Mouse (Mus musculus): ENCODE measurements around the gene Rarb. TPM values are rescaled to one million over a fixed set of nuclear protein-coding genes. Genes with fewer than 3 reads are reported as not detected.

The Rarb gene
- total and polyA plus RNA-seq, 2 experiments from 2014 or later = 4.4 to 16.7 TPM

GRCm38 (mm10) chr14:16728175-16728838, 90.6 kb downstream of the Rarb start:
- 97% methylated on average over 2 of the region's 2 CpGs for WGBS
- DNase-seq (ENCODE audit: low spot score) (no peak), ATAC-seq (ENCODE audit: low FRiP score) (0 out of 2 replicates have a peak, but pooled peaks have one; percentile 38)
- Histone ChIP-seq H3K4me3 (ENCODE audit: low read depth, low read length) (no peak overlapping the region), H3K27ac (ENCODE audit: low read depth, low read length) (no peak overlapping the region), H3K9me3 (ENCODE audit: low read length) (no peaks in the 10 kb centered on the region), H3K36me3 (ENCODE audit: insufficient read depth, low read length) (no peaks in the 10 kb centered on the region), H3K4me1 (ENCODE audit: insufficient read depth, low read length) (0 out of 2 replicates have a peak, but pooled peaks cover 3% of the 10 kb centered on the region), H3K9ac (replicated peaks; ENCODE audit: low read length, poor library complexity, severe bottlenecking) (no peak overlapping the region), H3K4me2 (ENCODE audit: low read depth, low read length, poor library complexity, severe bottlenecking) (no peak overlapping the region), H3K27me3 (ENCODE audit: insufficient read depth, low read length) (no peaks in the 10 kb centered on the region)
- TF ChIP-seq CTCF (IDR thresholded peaks at IDR 0.05) = no peak

GRCm38 (mm10) chr14:16723991-16724390, 95.0 kb downstream of the Rarb start:
- H3K4me2 ChIP-seq (ENCODE audit: low read depth, low read length, poor library complexity, severe bottlenecking) = no peak overlapping the region
- DNase-seq (ENCODE audit: low spot score) (no peak), ATAC-seq (ENCODE audit: low FRiP score) (no peak)
- H3K36me3 ChIP-seq (ENCODE audit: insufficient read depth, low read length) = no peaks in the 10 kb centered on the region
- H3K4me3 ChIP-seq (ENCODE audit: low read depth, low read length) = no peak overlapping the region
- H3K27me3 ChIP-seq (ENCODE audit: insufficient read depth, low read length) = no peaks in the 10 kb centered on the region
- TF ChIP-seq CTCF (IDR thresholded peaks at IDR 0.05) = no peak
- no peaks in the 10 kb centered on the region for H3K9me3 ChIP-seq (ENCODE audit: low read length)
- no peak overlapping the region for H3K27ac ChIP-seq (ENCODE audit: low read depth, low read length)
- H3K4me1 ChIP-seq (ENCODE audit: insufficient read depth, low read length) = no peaks in the 10 kb centered on the region
- WGBS = 93% methylated on average over 15 of the region's 15 CpGs
- no peak overlapping the region for H3K9ac ChIP-seq (replicated peaks; ENCODE audit: low read length, poor library complexity, severe bottlenecking)

GRCm38 (mm10) chr14:16717821-16718220, 101.1 kb downstream of the Rarb start:
- no peak for ATAC-seq (ENCODE audit: low FRiP score)
- no peak overlapping the region for H3K4me3 ChIP-seq (ENCODE audit: low read depth, low read length)
- H3K27me3 ChIP-seq (ENCODE audit: insufficient read depth, low read length) = no peaks in the 10 kb centered on the region
- no peak for TF ChIP-seq CTCF (IDR thresholded peaks at IDR 0.05)
- H3K4me2 ChIP-seq (ENCODE audit: low read depth, low read length, poor library complexity, severe bottlenecking) = no peak overlapping the region
- WGBS = 84% methylated on average over 3 of the region's 3 CpGs
- DNase-seq (ENCODE audit: low spot score) = no peak
- no peaks in the 10 kb centered on the region for H3K36me3 ChIP-seq (ENCODE audit: insufficient read depth, low read length)
- H3K27ac ChIP-seq (ENCODE audit: low read depth, low read length) = no peak overlapping the region
- no peak overlapping the region for H3K9ac ChIP-seq (replicated peaks; ENCODE audit: low read length, poor library complexity, severe bottlenecking)
- H3K9me3 ChIP-seq (ENCODE audit: low read length) = no peaks in the 10 kb centered on the region
- H3K4me1 ChIP-seq (ENCODE audit: insufficient read depth, low read length) = peaks cover 3% of the 10 kb centered on the region; the same call in 1 of the 2 replicates

GRCm38 (mm10) chr14:16714344-16714955, 104.5 kb downstream of the Rarb start:
- no peaks in the 10 kb centered on the region for H3K27me3 ChIP-seq (ENCODE audit: insufficient read depth, low read length)
- no peaks in the 10 kb centered on the region for H3K9me3 ChIP-seq (ENCODE audit: low read length)
- no peak overlapping the region for H3K9ac ChIP-seq (replicated peaks; ENCODE audit: low read length, poor library complexity, severe bottlenecking)
- no peak for TF ChIP-seq CTCF (IDR thresholded peaks at IDR 0.05)
- H3K4me3 ChIP-seq (ENCODE audit: low read depth, low read length) = no peak overlapping the region
- H3K27ac ChIP-seq (ENCODE audit: low read depth, low read length) = no peak overlapping the region
- H3K36me3 ChIP-seq (ENCODE audit: insufficient read depth, low read length) = no peaks in the 10 kb centered on the region
- DNase-seq (ENCODE audit: low spot score) (no peak), ATAC-seq (ENCODE audit: low FRiP score) (no peak)
- H3K4me1 ChIP-seq (ENCODE audit: insufficient read depth, low read length) = peaks cover 3% of the 10 kb centered on the region; the same call in 1 of the 2 replicates
- no peak overlapping the region for H3K4me2 ChIP-seq (ENCODE audit: low read depth, low read length, poor library complexity, severe bottlenecking)
- WGBS = 52% methylated on average over 9 of the region's 9 CpGs

GRCm38 (mm10) chr14:16713773-16714172, 105.2 kb downstream of the Rarb start:
- no peaks in the 10 kb centered on the region for H3K27me3 ChIP-seq (ENCODE audit: insufficient read depth, low read length)
- no peak for TF ChIP-seq CTCF (IDR thresholded peaks at IDR 0.05)
- no peak overlapping the region for H3K4me2 ChIP-seq (ENCODE audit: low read depth, low read length, poor library complexity, severe bottlenecking)
- H3K27ac ChIP-seq (ENCODE audit: low read depth, low read length) = no peak overlapping the region
- H3K4me3 ChIP-seq (ENCODE audit: low read depth, low read length) = no peak overlapping the region
- no peak overlapping the region for H3K9ac ChIP-seq (replicated peaks; ENCODE audit: low read length, poor library complexity, severe bottlenecking)
- no peaks in the 10 kb centered on the region for H3K9me3 ChIP-seq (ENCODE audit: low read length)
- peaks cover 3% of the 10 kb centered on the region; the same call in 1 of the 2 replicates for H3K4me1 ChIP-seq (ENCODE audit: insufficient read depth, low read length)
- no peak for DNase-seq (ENCODE audit: low spot score)
- ATAC-seq (ENCODE audit: low FRiP score) = peak; percentile 35; the same call in 1 of the 2 replicates
- WGBS = 48% methylated on average over 2 of the region's 2 CpGs
- no peaks in the 10 kb centered on the region for H3K36me3 ChIP-seq (ENCODE audit: insufficient read depth, low read length)

- no peaks in the 10 kb centered on the region for H3K27me3 ChIP-seq (ENCODE audit: insufficient read depth, low read length)
- no peak for ATAC-seq (ENCODE audit: low FRiP score)
- H3K36me3 ChIP-seq (ENCODE audit: insufficient read depth, low read length) = no peaks in the 10 kb centered on the region
- H3K4me3 ChIP-seq (ENCODE audit: low read depth, low read length) = no peak overlapping the region
- no peak for TF ChIP-seq CTCF (IDR thresholded peaks at IDR 0.05)
- 74% methylated on average over 4 of the region's 4 CpGs for WGBS
- no peak for DNase-seq (ENCODE audit: low spot score)
- H3K27ac ChIP-seq (ENCODE audit: low read depth, low read length) = no peak overlapping the region
- H3K4me2 ChIP-seq (ENCODE audit: low read depth, low read length, poor library complexity, severe bottlenecking) = no peak overlapping the region
- no peak overlapping the region for H3K9ac ChIP-seq (replicated peaks; ENCODE audit: low read length, poor library complexity, severe bottlenecking)
- no peaks in the 10 kb centered on the region for H3K9me3 ChIP-seq (ENCODE audit: low read length)
- no peaks in the 10 kb centered on the region for H3K4me1 ChIP-seq (ENCODE audit: insufficient read depth, low read length)
These were observed 119.7 kb downstream of the Rarb start for GRCm38 (mm10) chr14:16699228-16699627.

Measured in midbrain, postnatal 0 days (tissue).